22 mouse cellular contexts compared by ENCODE assay signal in genomic region chr11:65246301-65247054, GRCm38 (mm10). TPM values are rescaled to one million over a fixed set of nuclear protein-coding genes. Genes with fewer than 3 reads are reported as not detected.
A peak's percentile ranks its signal among the peaks of the same experiment; 100 is the strongest.
DNase-seq lines count a peak whose midpoint lies in the region; ATAC-seq lines count a peak whose summit lies in the region.
"Had no signal": no experiment of that assay in that cellular context is flagged by ENCODE, and none has a peak within 500 bp of the region (broad histone marks: within the 10 kb centered on the region; RNA-seq: fewer than 3 reads in every experiment).

No protein-coding gene starts in this region.

- H3K27me3 ChIP-seq in heart, embryonic 13.5 days (replicated peaks): no peaks in the 10 kb centered on the region
- H3K27me3 ChIP-seq: embryonic facial prominence, embryonic 12.5 days; hindbrain, embryonic 15.5 days; liver, embryonic 13.5 days; megakaryocyte, embryonic 14.5 days; midbrain, embryonic 13.5 days had no signal

- peak; percentile 20 to 61 for DNase-seq in frontal cortex, adult 2 months (ENCODE audit: extremely low spot score in 1 of 2, low spot score in 1 of 2)
- DNase-seq in frontal cortex, postnatal 10 days (ENCODE audit: low spot score in 2 of 2): no peak
- no peak for DNase-seq in heart, adult 9 months (ENCODE audit: low spot score in 2 of 2)
- peak; percentile 16 to 64 for DNase-seq in left cerebral cortex, postnatal 14 days (ENCODE audit: low spot score in 2 of 2)
- no peak for DNase-seq in left cerebral cortex, adult 18-20 months (ENCODE audit: low spot score in 2 of 2)
- no peak for DNase-seq in kidney, adult 11 months
- DNase-seq: adrenal gland, postnatal 25 days; cerebellum, adult 11-12 months; kidney, adult 8-10 months; kidney, postnatal 10 days; liver, embryonic 13.5 days; lung, adult 2 months; lung, postnatal 36 days had no signal

- H3K4me1 ChIP-seq in heart, embryonic 13.5 days: peaks cover 65% of the 10 kb centered on the region
- H3K4me1 ChIP-seq: embryonic facial prominence, embryonic 12.5 days; hindbrain, embryonic 15.5 days; liver, embryonic 13.5 days; megakaryocyte, embryonic 14.5 days; midbrain, embryonic 13.5 days had no signal

- H3K36me3 ChIP-seq in heart, embryonic 13.5 days: peaks cover 24% of the 10 kb centered on the region; the same call in 1 of the 2 replicates
- H3K36me3 ChIP-seq: embryonic facial prominence, embryonic 12.5 days; hindbrain, embryonic 15.5 days; liver, embryonic 13.5 days; midbrain, embryonic 13.5 days had no signal

- ATAC-seq in heart, embryonic 13.5 days (ENCODE audit: extremely low read depth, insufficient number of reproducible peaks, low FRiP score, low TSS enrichment): no peak
- ATAC-seq: midbrain, embryonic 13.5 days had no signal

- WGBS in heart, embryonic 13.5 days: 54% methylated on average over 8 of the region's 8 CpGs

- no peak overlapping the region for H3K4me2 ChIP-seq in heart, embryonic 13.5 days
- H3K4me2 ChIP-seq: embryonic facial prominence, embryonic 12.5 days; hindbrain, embryonic 15.5 days; liver, embryonic 13.5 days; midbrain, embryonic 13.5 days had no signal

- H3K4me3 ChIP-seq in heart, embryonic 13.5 days: no peak overlapping the region
- H3K4me3 ChIP-seq: embryonic facial prominence, embryonic 12.5 days; hindbrain, embryonic 15.5 days; liver, embryonic 13.5 days; megakaryocyte, embryonic 14.5 days; midbrain, embryonic 13.5 days had no signal

- H3K9me3 ChIP-seq in heart, embryonic 13.5 days: no peaks in the 10 kb centered on the region
- H3K9me3 ChIP-seq: embryonic facial prominence, embryonic 12.5 days; hindbrain, embryonic 15.5 days; liver, embryonic 13.5 days; midbrain, embryonic 13.5 days had no signal

- H3K27ac ChIP-seq in heart, embryonic 13.5 days (replicated peaks): peak overlapping the region; percentile 43; the same call in 1 of the 2 replicates
- H3K27ac ChIP-seq: embryonic facial prominence, embryonic 12.5 days; hindbrain, embryonic 15.5 days; liver, embryonic 13.5 days; midbrain, embryonic 13.5 days; stomach, postnatal 0 days had no signal

- intact Hi-C loops in left cerebral cortex, postnatal 14 days (cut with DNase I): no loop called here

- H3K9ac ChIP-seq in heart, embryonic 13.5 days: no peak overlapping the region
- H3K9ac ChIP-seq: embryonic facial prominence, embryonic 12.5 days; hindbrain, embryonic 15.5 days; liver, embryonic 13.5 days; midbrain, embryonic 13.5 days had no signal

RNA-seq across cellular contexts. Expression of gene Myocd, which starts 23.3 kb away (rescaled TPM):
- 0.15 and 0.22 TPM in 2 replicates for polyA plus RNA-seq in frontal cortex, adult 2 months (2012; rRNA removed)
- polyA plus RNA-seq in heart, embryonic 13.5 days (2015; fragmentation: Nextera tagmentation; extraction: Ambion mirVana): 60.7 and 67.1 TPM in 2 replicates
- total RNA-seq in left cerebral cortex, postnatal 14 days (2021): under 1 TPM; 0.51 to 0.61 TPM
- total RNA-seq in left cerebral cortex, adult 18-20 months (2021): 1 to 10 TPM in 1 of 2 experiments, under 1 TPM in 1; 0.49 to 1.0 TPM
- total RNA-seq: hematopoietic stem cell, adult 5-6 weeks; monocyte, adult 5-6 weeks; neutrophil, adult 5-6 weeks had no signal

Comparison
In these comparisons a context has a peak if more than half of its experiments do, and no peak if none do; other contexts are left out.
1. DNase-seq: peak in frontal cortex, adult 2 months (2 of 2) and left cerebral cortex, postnatal 14 days (2 of 2); none in frontal cortex, postnatal 10 days (0 of 2), heart, adult 9 months (0 of 2), left cerebral cortex, adult 18-20 months (0 of 2) and kidney, adult 11 months (single experiment).